Mouse (Mus musculus) liver, embryonic 16.5 days (tissue): ENCODE results near the gene Sars2. TPM values are rescaled to one million over a fixed set of nuclear protein-coding genes. Genes with fewer than 3 reads are reported as not detected.

Experiments
- ATAC-seq: fragments of 200-750 bp; cut with Nextera tagmentation; 2 replicates; pipeline ENCODE4 v1.8.0; 2017; ENCODE audit warnings: low read depth, mild to moderate bottlenecking, moderate number of reproducible peaks, moderate library complexity
- H3K27ac ChIP-seq: fragments of 300-500 bp; sonication (generic); 2 replicates; pipeline ENCODE4 v1.5.1; 2014; ENCODE audit warnings: mild to moderate bottlenecking, low read length
- H3K27me3 ChIP-seq: fragments of 300-500 bp; sonication (generic); 2 replicates; pipeline ENCODE4 v1.6.1; 2014; ENCODE audit warnings: low read depth, low read length, mixed read lengths; ENCODE audit not compliant: control insufficient read depth, insufficient read depth
- H3K36me3 ChIP-seq: fragments of 300-500 bp; sonication (generic); 2 replicates; pipeline ENCODE4 v1.6.1; 2014; ENCODE audit warnings: mild to moderate bottlenecking; ENCODE audit not compliant: control insufficient read depth, insufficient read depth
- H3K4me1 ChIP-seq: fragments of 300-500 bp; sonication (generic); 2 replicates; pipeline ENCODE4 v1.6.1; 2014; ENCODE audit warnings: low read depth, low read length, mixed read lengths; ENCODE audit not compliant: control insufficient read depth
- H3K4me2 ChIP-seq: fragments of 300-500 bp; sonication (generic); 2 replicates; pipeline ENCODE4 v1.6.1; 2014; ENCODE audit warnings: low read depth, low read length, mixed read lengths
- H3K4me3 ChIP-seq: fragments of 300-500 bp; sonication (generic); 2 replicates; pipeline ENCODE4 v1.5.1; 2014; ENCODE audit warnings: low read depth, mild to moderate bottlenecking, low read length
- H3K9ac ChIP-seq: fragments of 300-500 bp; sonication (generic); 2 replicates; pipeline ENCODE4 v1.6.1; 2014; ENCODE audit warnings: low read depth, low read length
- H3K9me3 ChIP-seq: fragments of 300-500 bp; sonication (generic); replicated peaks from 2 replicates; pipeline ENCODE4 v1.6.1; 2016; ENCODE audit warnings: low read length; ENCODE audit not compliant: control insufficient read depth
- WGBS: fragments of 180-500 bp; shearing (Covaris S2); extraction: QIAGEN DNeasy Blood & Tissue Kit; methylation state at CpG from one replicate; pipeline ENCODE4 v1.1.7; 2014; ENCODE audit not compliant: insufficient replicate concordance; 5-methylcytosine and 5-hydroxymethylcytosine counted together
- polyA plus RNA-seq: library from polyadenylated mRNA; unstranded; fragments of >200 nt; fragmentation: Nextera tagmentation; extraction: Ambion mirVana; gene quantifications from 2 replicates; pipeline ENCODE4 v1.2.1, GENCODE M21; 2015

The Sars2 gene
- polyA plus RNA-seq, 1 experiment from 2014 or later: 10.5 TPM

- Histone ChIP-seq H3K4me1 (no peaks in the 10 kb centered on the region), H3K27me3 (no peaks in the 10 kb centered on the region), H3K9ac (no peak overlapping the region), H3K27ac (no peak overlapping the region), H3K9me3 (no peaks in the 10 kb centered on the region), H3K4me2 (no peak overlapping the region), H3K36me3 (no peaks in the 10 kb centered on the region), H3K4me3 (no peak overlapping the region)
- ATAC-seq: no peak
- WGBS: 69% methylated on average over 3 of the region's 3 CpGs
Observed at GRCm38 (mm10) chr7:28720753-28721537, 20.8 kb upstream of the Sars2 start.

- no peak overlapping the region for H3K27ac ChIP-seq
- no peak for ATAC-seq
- no peaks in the 10 kb centered on the region for H3K9me3 ChIP-seq
- no peak overlapping the region for H3K4me2 ChIP-seq
- H3K36me3 ChIP-seq: no peaks in the 10 kb centered on the region
- H3K9ac ChIP-seq: no peak overlapping the region
- H3K4me1 ChIP-seq: no peaks in the 10 kb centered on the region
- H3K4me3 ChIP-seq: no peak overlapping the region
- 82% methylated on average over 7 of the region's 7 CpGs for WGBS
- H3K27me3 ChIP-seq: no peaks in the 10 kb centered on the region
Observed at GRCm38 (mm10) chr7:28722079-28722478, 19.7 kb upstream of the Sars2 start.

GRCm38 (mm10) chr7:28724613-28725012 lies 17.2 kb upstream of the Sars2 start:
- ATAC-seq: no peak
- Histone ChIP-seq H3K27ac (no peak overlapping the region), H3K4me1 (no peaks in the 10 kb centered on the region), H3K4me2 (no peak overlapping the region), H3K9ac (no peak overlapping the region), H3K4me3 (no peak overlapping the region), H3K27me3 (no peaks in the 10 kb centered on the region), H3K36me3 (no peaks in the 10 kb centered on the region), H3K9me3 (no peaks in the 10 kb centered on the region)
- 72% methylated on average over 2 of the region's 2 CpGs for WGBS

- no peak overlapping the region for H3K27ac ChIP-seq
- ATAC-seq: no peak
- 7% methylated on average over 14 of the region's 14 CpGs for WGBS
- no peak overlapping the region for H3K4me3 ChIP-seq
- H3K4me2 ChIP-seq: no peak overlapping the region
- H3K36me3 ChIP-seq: no peaks in the 10 kb centered on the region
- H3K9me3 ChIP-seq: no peaks in the 10 kb centered on the region
- H3K9ac ChIP-seq: no peak overlapping the region
- H3K27me3 ChIP-seq: no peaks in the 10 kb centered on the region
- H3K4me1 ChIP-seq: no peaks in the 10 kb centered on the region
Observed at GRCm38 (mm10) chr7:28726600-28726999, 15.2 kb upstream of the Sars2 start.

- Histone ChIP-seq H3K27ac (no peak overlapping the region), H3K9ac (no peak overlapping the region), H3K9me3 (no peaks in the 10 kb centered on the region), H3K4me1 (peaks cover 5% of the 10 kb centered on the region), H3K36me3 (no peaks in the 10 kb centered on the region), H3K4me2 (no peak overlapping the region), H3K27me3 (peaks cover 5% of the 10 kb centered on the region; the same call in 1 of the 2 replicates), H3K4me3 (no peak overlapping the region)
- ATAC-seq: no peak
- 54% methylated on average over 10 of the region's 10 CpGs for WGBS
Observed at GRCm38 (mm10) chr7:28727649-28728340, 14.0 kb upstream of the Sars2 start.

- 5% methylated on average over 58 of the region's 58 CpGs for WGBS
- H3K9ac ChIP-seq: peak overlapping the region; percentile 18; the same call in 1 of the 2 replicates
- peaks cover 9% of the 10 kb centered on the region for H3K4me1 ChIP-seq
- H3K4me3 ChIP-seq: peak overlapping the region; percentile 58
- H3K27ac ChIP-seq: no peak overlapping the region
- no peaks in the 10 kb centered on the region for H3K9me3 ChIP-seq
- H3K27me3 ChIP-seq: peaks cover 5% of the 10 kb centered on the region; the same call in 1 of the 2 replicates
- peak; percentile 93 for ATAC-seq
- H3K4me2 ChIP-seq: peak overlapping the region; percentile 81
- no peaks in the 10 kb centered on the region for H3K36me3 ChIP-seq
Observed at GRCm38 (mm10) chr7:28732341-28733142, 9.2 kb upstream of the Sars2 start.

GRCm38 (mm10) chr7:28733211-28733610 lies 8.6 kb upstream of the Sars2 start:
- Histone ChIP-seq H3K27ac (no peak overlapping the region), H3K27me3 (peaks cover 5% of the 10 kb centered on the region; the same call in 1 of the 2 replicates), H3K4me1 (peaks cover 9% of the 10 kb centered on the region), H3K4me2 (peak overlapping the region; percentile 81), H3K9me3 (no peaks in the 10 kb centered on the region), H3K36me3 (no peaks in the 10 kb centered on the region), H3K4me3 (peak overlapping the region; percentile 58), H3K9ac (no peak overlapping the region)
- no peak; the same call in 1 of the 2 replicates for ATAC-seq
- 12% methylated on average over 11 of the region's 11 CpGs for WGBS

GRCm38 (mm10) chr7:28735701-28736100 lies 6.1 kb upstream of the Sars2 start:
- WGBS: 68% methylated on average over 6 of the region's 6 CpGs
- Histone ChIP-seq H3K9ac (no peak overlapping the region), H3K27ac (no peak overlapping the region), H3K27me3 (peaks cover 5% of the 10 kb centered on the region; the same call in 1 of the 2 replicates), H3K9me3 (no peaks in the 10 kb centered on the region), H3K4me3 (no peak overlapping the region), H3K4me2 (no peak overlapping the region), H3K36me3 (no peaks in the 10 kb centered on the region), H3K4me1 (peaks cover 10% of the 10 kb centered on the region)
- ATAC-seq: no peak
